Mouse (Mus musculus) heart, postnatal 25 days (tissue): ENCODE measurements at regions not wholly inside any gene's neighbourhood (a gene's known extent, or its start where the extent isn't known, plus 50 kb on each side); places are given as distances from the start of the nearest gene placed in this dataset.

Experiments
- DNase-seq: peaks from one replicate; pipeline ENCODE4 v3.0.0; 2022; ENCODE audit warnings: low spot score
- intact Hi-C: fragments of 180-260 bp; cut with DNase I; formaldehyde crosslinking; loops from one replicate; pipeline ENCODE4 v1.15.1; 2025

- intact Hi-C loops, result no loop called here
- DNase-seq, result no peak
Observed at GRCm38 (mm10) chr10:98790456-98790855, 123.8 kb upstream of the Atp2b1 start.

- intact Hi-C loops, result no loop called here
- no peak for DNase-seq
Observed at GRCm38 (mm10) chr10:98792019-98792741, 122.0 kb upstream of the Atp2b1 start.

GRCm38 (mm10) chr10:98793926-98794536 is 120.2 kb upstream of the Atp2b1 start:
- no peak for DNase-seq
- intact Hi-C loops, result no loop called here

- intact Hi-C loops, result no loop called here
- DNase-seq, result no peak
Observed at GRCm38 (mm10) chr10:98796016-98796415, 118.2 kb upstream of the Atp2b1 start.

GRCm38 (mm10) chr10:98798634-98799415 is 115.4 kb upstream of the Atp2b1 start:
- intact Hi-C loops, result no loop called here
- no peak for DNase-seq

- no peak for DNase-seq
- intact Hi-C loops, result no loop called here
Observed at GRCm38 (mm10) chr10:98799830-98800229, 114.4 kb upstream of the Atp2b1 start.

GRCm38 (mm10) chr10:98800949-98801348 is 113.3 kb upstream of the Atp2b1 start:
- intact Hi-C loops, result no loop called here
- DNase-seq, result no peak

- intact Hi-C loops, result no loop called here
- no peak for DNase-seq
Observed at GRCm38 (mm10) chr10:98805013-98805412, 109.2 kb upstream of the Atp2b1 start.

- intact Hi-C loops, result no loop called here
- DNase-seq, result no peak
Observed at GRCm38 (mm10) chr10:98806798-98807535, 107.2 kb upstream of the Atp2b1 start.

GRCm38 (mm10) chr10:98808644-98809043 is 105.6 kb upstream of the Atp2b1 start:
- intact Hi-C loops, result no loop called here
- DNase-seq, result no peak

- intact Hi-C loops, result no loop called here
- no peak for DNase-seq
Observed at GRCm38 (mm10) chr10:98829051-98829450, 85.2 kb upstream of the Atp2b1 start.

- intact Hi-C loops, result no loop called here
- DNase-seq, result no peak
Observed at GRCm38 (mm10) chr10:98831488-98831887, 82.7 kb upstream of the Atp2b1 start.

- intact Hi-C loops, result no loop called here
Observed at GRCm38 (mm10) chr10:98837289-98838181, 76.7 kb upstream of the Atp2b1 start.

GRCm38 (mm10) chr10:98838926-98839679 is 75.1 kb upstream of the Atp2b1 start:
- DNase-seq, result no peak
- intact Hi-C loops, result no loop called here

More at GRCm38 (mm10) chr10:98837289-98838181, 76.7 kb upstream of the Atp2b1 start:
- no peak for DNase-seq

- DNase-seq, result no peak
- intact Hi-C loops, result no loop called here
Observed at GRCm38 (mm10) chr10:98839963-98840362, 74.2 kb upstream of the Atp2b1 start.

- intact Hi-C loops, result no loop called here
- no peak for DNase-seq
Observed at GRCm38 (mm10) chr10:98840411-98840810, 73.8 kb upstream of the Atp2b1 start.

GRCm38 (mm10) chr10:98840957-98841831 is 73.0 kb upstream of the Atp2b1 start:
- intact Hi-C loops, result no loop called here
- no peak for DNase-seq

GRCm38 (mm10) chr10:98841860-98842259 is 72.3 kb upstream of the Atp2b1 start:
- intact Hi-C loops, result no loop called here
- no peak for DNase-seq
